Mouse (Mus musculus) hindbrain, postnatal 0 days (tissue): ENCODE results near the gene Olfr1355. TPM values are rescaled to one million over a fixed set of nuclear protein-coding genes. Genes with fewer than 3 reads are reported as not detected.
"Not testable (repeated sequence)": the region's sequence is repeated elsewhere in the genome, so short reads cannot be mapped to it uniquely, and the experiment has no call there.

Experiments
- ATAC-seq: fragments of 200-750 bp; cut with Nextera tagmentation; 2 replicates; pipeline ENCODE4 v1.8.0; 2017; ENCODE audit warnings: mild to moderate bottlenecking, moderate TSS enrichment, moderate library complexity
- DNase-seq: peaks from one replicate; pipeline ENCODE4 v3.0.0-alpha.2; 2015; ENCODE audit warnings: low spot score
- H3K27ac ChIP-seq: fragments of 300-500 bp; sonication (generic); 2 replicates; pipeline ENCODE4 v1.5.1; 2014; ENCODE audit warnings: mild to moderate bottlenecking
- H3K27me3 ChIP-seq: fragments of 300-500 bp; sonication (generic); 2 replicates; pipeline ENCODE4 v1.6.1; 2014; ENCODE audit warnings: low read length, mixed read lengths; ENCODE audit not compliant: insufficient read depth
- H3K36me3 ChIP-seq: fragments of 300-500 bp; sonication (generic); 2 replicates; pipeline ENCODE4 v1.6.1; 2014; ENCODE audit warnings: low read length, mixed read lengths; ENCODE audit not compliant: insufficient read depth
- H3K4me1 ChIP-seq: fragments of 300-500 bp; sonication (generic); 2 replicates; pipeline ENCODE4 v1.6.1; 2014; ENCODE audit warnings: antibody characterized with exemption, low read length, mixed read lengths; ENCODE audit not compliant: insufficient read depth
- H3K4me2 ChIP-seq: fragments of 300-500 bp; sonication (generic); 2 replicates; pipeline ENCODE4 v1.6.1; 2014; ENCODE audit warnings: low read depth, mild to moderate bottlenecking, low read length, moderate library complexity, mixed read lengths
- H3K4me3 ChIP-seq: fragments of 300-500 bp; sonication (generic); 2 replicates; pipeline ENCODE4 v1.5.1; 2014; ENCODE audit warnings: low read length
- H3K9ac ChIP-seq: fragments of 300-500 bp; sonication (generic); replicated peaks from 2 replicates; pipeline ENCODE4 v1.6.1; 2014; ENCODE audit warnings: mild to moderate bottlenecking, low read length, moderate library complexity, mixed read lengths
- H3K9me3 ChIP-seq: fragments of 300-500 bp; sonication (generic); 2 replicates; pipeline ENCODE4 v1.6.1; 2016; ENCODE audit warnings: low read length, mixed read lengths
- CTCF ChIP-seq: IDR thresholded peaks from 2 replicates; pipeline ENCODE4 v1.5.1; 2016; ENCODE audit warnings: antibody characterized with exemption, control low read depth, low read depth
- WGBS: fragments of 180-500 bp; shearing (Covaris S2); extraction: QIAGEN DNeasy Blood & Tissue Kit; methylation state at CpG from one replicate; pipeline ENCODE4 v1.1.7; 2014; 5-methylcytosine and 5-hydroxymethylcytosine counted together
- polyA plus RNA-seq: library from polyadenylated mRNA; unstranded; fragments of >200 nt; fragmentation: Nextera tagmentation; extraction: Ambion mirVana; gene quantifications from 2 replicates; pipeline ENCODE4 v1.2.1, GENCODE M21; 2015
- total RNA-seq: library from RNA; depleted of rRNA; stranded (reverse); fragments of >200 nt; gene quantifications from 2 replicates; pipeline ENCODE4 v1.2.3, GENCODE M21; 2014; rRNA removed

The Olfr1355 gene
- total RNA-seq: not detected in 2 replicates
- polyA plus RNA-seq: not detected in 2 replicates

DNA sequence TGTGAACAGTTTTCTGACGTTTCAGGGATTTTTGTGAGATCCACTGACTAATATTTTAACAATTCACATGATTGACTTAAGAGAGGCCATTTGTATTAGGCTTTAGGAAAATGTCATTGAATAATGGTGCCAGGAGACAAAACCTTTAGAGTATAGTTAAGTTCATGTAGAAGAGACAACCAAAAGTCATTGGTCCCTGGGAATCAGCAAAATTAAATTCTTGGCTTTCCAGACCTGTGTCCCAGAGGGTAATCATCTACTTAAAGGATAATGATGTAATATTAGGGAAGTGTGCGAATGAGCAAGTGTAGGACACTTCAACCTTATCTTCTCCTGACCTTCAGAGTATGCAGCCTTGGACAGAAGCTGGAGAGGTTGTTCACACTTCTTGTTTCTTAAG lies at the start of gene Olfr1355:
Gene Olfr1355, plus strand, starts transcription at position 301 of the 400 bp plus-strand sequence.
- ATAC-seq: no peak
- DNase-seq: no peak
- no peaks in the 10 kb centered on the region for H3K36me3 ChIP-seq
- H3K9ac ChIP-seq: no peak within 1 kb of the TSS
- H3K4me2 ChIP-seq: no peak within 1 kb of the TSS
- H3K27ac ChIP-seq: no peak within 1 kb of the TSS
- H3K4me3 ChIP-seq: no peak within 1 kb of the TSS
- no peaks in the 10 kb centered on the region for H3K9me3 ChIP-seq
- H3K4me1 ChIP-seq: no peaks in the 10 kb centered on the region
- H3K27me3 ChIP-seq: no peaks in the 10 kb centered on the region
- TF ChIP-seq CTCF: no peak
- 62% methylated on average over 2 of the region's 2 CpGs for WGBS

DNA sequence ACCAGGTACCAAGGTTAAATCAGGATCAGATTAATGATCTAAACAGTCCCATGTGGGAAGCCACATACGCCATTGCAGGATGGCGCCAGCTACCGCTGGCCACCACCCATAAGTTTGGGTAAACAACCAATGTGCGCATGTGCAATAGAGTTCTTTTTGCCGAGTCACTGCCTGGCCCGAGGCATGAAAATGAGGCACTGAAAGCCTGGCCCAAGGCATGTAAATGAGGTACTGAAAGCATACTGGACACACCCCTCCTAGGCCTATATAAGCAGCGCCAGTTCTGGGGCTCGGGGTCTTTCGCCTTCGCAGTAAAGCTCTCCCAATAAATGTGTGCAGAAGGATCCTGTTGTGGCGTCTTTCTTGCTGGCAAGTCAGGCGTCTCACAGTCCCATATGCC lies 34.9 kb upstream of the Olfr1355 start:
- not testable (repeated sequence) for H3K4me2 ChIP-seq, H3K4me3 ChIP-seq, H3K4me1 ChIP-seq, H3K27me3 ChIP-seq, ATAC-seq, H3K9me3 ChIP-seq, H3K36me3 ChIP-seq, H3K9ac ChIP-seq, H3K27ac ChIP-seq, DNase-seq
- WGBS: 91% methylated on average over 12 of the region's 12 CpGs

DNA sequence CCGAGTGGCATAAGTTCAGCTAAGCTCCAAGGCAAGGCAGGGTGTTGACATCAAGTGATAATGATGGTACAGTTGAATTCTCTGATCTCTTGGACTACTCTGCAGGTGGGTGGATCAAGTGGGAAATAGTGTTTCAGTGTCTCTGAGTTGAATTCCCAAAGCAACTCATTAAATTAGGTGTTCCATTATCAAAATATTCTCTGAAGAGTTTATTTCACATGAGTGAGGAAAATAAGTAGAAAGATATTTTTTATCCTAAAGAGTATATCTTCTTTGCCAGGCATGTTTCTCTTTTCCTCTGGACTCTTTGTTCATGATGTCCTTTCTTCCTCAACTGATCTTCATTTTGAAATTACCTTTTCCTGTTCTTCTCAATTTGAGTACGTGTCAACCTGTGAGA lies 23.3 kb upstream of the Olfr1355 start, which contains the start of gene Olfr1356:
Gene Olfr1356, minus strand, starts transcription at position 101 of the 400 bp plus-strand sequence.
- WGBS: 85% methylated on average over 2 of the region's 2 CpGs
- DNase-seq (no peak), ATAC-seq (no peak)
- H3K4me2 ChIP-seq: no peak within 1 kb of the TSS
- no peak within 1 kb of the TSS for H3K9ac ChIP-seq
- H3K36me3 ChIP-seq: no peaks in the 10 kb centered on the region
- H3K4me3 ChIP-seq: no peak within 1 kb of the TSS
- no peaks in the 10 kb centered on the region for H3K27me3 ChIP-seq
- H3K27ac ChIP-seq: no peak within 1 kb of the TSS
- H3K9me3 ChIP-seq: no peaks in the 10 kb centered on the region
- no peak for TF ChIP-seq CTCF
- H3K4me1 ChIP-seq: no peaks in the 10 kb centered on the region

DNA sequence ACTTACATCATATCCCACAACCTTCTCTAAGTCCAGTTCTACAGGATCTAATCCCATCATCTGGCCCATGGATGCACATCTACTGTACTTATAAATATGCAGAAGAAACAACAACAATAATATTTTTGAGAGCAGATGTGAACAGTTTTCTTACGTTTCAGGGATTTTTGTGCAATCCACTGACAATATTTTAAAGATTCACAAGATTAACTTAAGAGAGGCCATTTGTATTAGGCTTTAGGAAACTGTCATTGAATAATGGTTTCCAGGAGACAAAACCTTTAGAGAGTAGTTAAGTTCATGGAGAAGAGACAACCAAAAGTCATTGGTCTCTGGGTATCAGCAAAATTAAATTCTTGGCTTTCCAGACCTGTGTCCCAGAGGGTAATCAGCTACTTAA lies 37.5 kb downstream of the Olfr1355 start, which contains the start of gene Olfr1354:
Gene Olfr1354, plus strand, starts transcription at position 301 of the 400 bp plus-strand sequence.
- H3K9ac ChIP-seq, DNase-seq, H3K4me2 ChIP-seq, ATAC-seq, H3K36me3 ChIP-seq, H3K4me3 ChIP-seq, H3K9me3 ChIP-seq, H3K27ac ChIP-seq, H3K27me3 ChIP-seq, H3K4me1 ChIP-seq: not testable (repeated sequence)
- 73% methylated on average over 1 of the region's 1 CpGs for WGBS

Other genes with a start within 250 kb of the Olfr1355 start
- gene Casp14, start 157.2 kb upstream of the Olfr1355 start, total RNA-seq: not detected in 2 replicates
- not detected in 2 replicates for gene Casp14, start 157.2 kb upstream of the Olfr1355 start, polyA plus RNA-seq
- gene Ccdc105, start 122.5 kb upstream of the Olfr1355 start, total RNA-seq: not detected in 2 replicates
- 0.16 and 0.28 TPM in 2 replicates for gene Ccdc105, start 122.5 kb upstream of the Olfr1355 start, polyA plus RNA-seq
- 79.2 and 80.1 TPM in 2 replicates for gene Slc1a6, start 95.0 kb upstream of the Olfr1355 start, total RNA-seq
- 38.8 and 41.3 TPM in 2 replicates for gene Slc1a6, start 95.0 kb upstream of the Olfr1355 start, polyA plus RNA-seq
- not detected in 2 replicates for gene Olfr1356, start 23.4 kb upstream of the Olfr1355 start, total RNA-seq
- not detected in 2 replicates for gene Olfr1356, start 23.4 kb upstream of the Olfr1355 start, polyA plus RNA-seq
- not detected in 2 replicates for gene Olfr1354, start 37.6 kb downstream of the Olfr1355 start, total RNA-seq
- not detected in 2 replicates for gene Olfr1354, start 37.6 kb downstream of the Olfr1355 start, polyA plus RNA-seq
- gene Olfr8, start 75.1 kb downstream of the Olfr1355 start, total RNA-seq: not detected in 2 replicates
- not detected in 2 replicates for gene Olfr8, start 75.1 kb downstream of the Olfr1355 start, polyA plus RNA-seq
- not detected in 2 replicates for gene Olfr1353, start 87.8 kb downstream of the Olfr1355 start, total RNA-seq
- gene Olfr1353, start 87.8 kb downstream of the Olfr1355 start, polyA plus RNA-seq: not detected in 2 replicates
- not detected in 2 replicates for gene Olfr1352, start 105.5 kb downstream of the Olfr1355 start, total RNA-seq
- gene Olfr1352, start 105.5 kb downstream of the Olfr1355 start, polyA plus RNA-seq: not detected in 2 replicates
- not detected in 2 replicates for gene Olfr1351, start 136.9 kb downstream of the Olfr1355 start, total RNA-seq
- 0.05 TPM in 1 of 2 replicates, not detected in the other for gene Olfr1351, start 136.9 kb downstream of the Olfr1355 start, polyA plus RNA-seq
- gene Olfr57, start 153.2 kb downstream of the Olfr1355 start, total RNA-seq: not detected in 2 replicates
- gene Olfr57, start 153.2 kb downstream of the Olfr1355 start, polyA plus RNA-seq: 0.45 and 1.0 TPM in 2 replicates
- gene 2610008E11Rik, start 222.1 kb downstream of the Olfr1355 start, total RNA-seq: 16.6 and 18.2 TPM in 2 replicates
- gene 2610008E11Rik, start 222.1 kb downstream of the Olfr1355 start, polyA plus RNA-seq: 19.4 and 20.0 TPM in 2 replicates